Mouse (Mus musculus): Measurements from ENCODE around the gene Myo5c.
"Not testable (repeated sequence)": the region's sequence is repeated elsewhere in the genome, so short reads cannot be mapped to it uniquely, and the experiment has no call there.

Myo5c gene

DNA sequence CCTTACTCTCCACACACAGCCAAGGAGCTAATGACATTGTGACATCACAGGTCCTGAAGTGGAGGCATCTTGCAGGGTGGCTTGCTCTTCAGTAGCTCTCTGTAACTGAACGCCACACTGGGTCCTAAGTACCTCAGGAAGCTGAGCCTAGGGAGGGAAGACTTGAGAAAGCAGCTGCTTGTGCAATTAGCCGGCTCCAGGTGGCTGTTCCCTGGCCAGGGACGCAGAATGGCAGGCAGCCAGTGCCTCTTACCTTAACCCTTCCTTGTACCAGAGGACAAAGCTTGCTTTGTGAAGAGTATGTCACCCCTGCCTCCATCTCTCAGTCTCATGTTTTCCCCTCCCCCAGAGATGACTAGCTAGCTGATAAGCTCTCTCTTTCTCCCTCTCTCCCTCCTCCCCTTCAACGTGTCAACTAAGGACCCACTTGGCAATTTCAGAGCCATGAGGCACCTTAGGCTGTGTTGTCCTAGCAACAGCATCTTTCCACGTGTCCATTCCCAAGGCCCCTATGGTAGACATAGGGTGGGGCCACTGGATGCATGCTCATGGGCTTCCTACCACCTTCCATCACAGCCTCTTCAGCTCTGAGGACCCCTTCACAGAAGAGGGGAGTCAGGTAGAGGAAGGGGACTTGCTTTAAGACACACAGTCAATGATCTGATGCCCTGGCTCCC, 12.0 kb downstream of the Myo5c start:
- DNase-seq (ENCODE audit: low spot score in 2 of 2), result no peak

DNA sequence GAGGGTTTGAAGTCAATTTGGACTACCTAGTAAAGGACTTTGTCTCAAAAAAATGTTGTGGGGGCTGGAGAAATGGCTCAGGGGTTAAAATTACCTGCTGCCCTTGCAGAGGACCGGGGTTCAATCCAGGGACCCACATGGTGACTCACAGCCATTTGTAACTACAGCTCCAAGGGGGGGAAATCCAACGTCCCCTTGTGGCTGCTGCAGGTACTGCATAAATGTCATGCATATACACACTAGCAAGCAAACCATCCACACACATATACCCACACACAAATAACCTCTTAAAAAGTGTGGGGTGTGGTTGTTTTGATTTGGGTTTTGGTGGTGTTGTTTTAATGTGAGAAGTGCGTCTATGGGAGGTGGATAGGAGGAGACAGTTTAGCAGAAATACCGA, 12.7 kb downstream of the Myo5c start:
- no peak for DNase-seq (ENCODE audit: low spot score in 2 of 2)

DNA sequence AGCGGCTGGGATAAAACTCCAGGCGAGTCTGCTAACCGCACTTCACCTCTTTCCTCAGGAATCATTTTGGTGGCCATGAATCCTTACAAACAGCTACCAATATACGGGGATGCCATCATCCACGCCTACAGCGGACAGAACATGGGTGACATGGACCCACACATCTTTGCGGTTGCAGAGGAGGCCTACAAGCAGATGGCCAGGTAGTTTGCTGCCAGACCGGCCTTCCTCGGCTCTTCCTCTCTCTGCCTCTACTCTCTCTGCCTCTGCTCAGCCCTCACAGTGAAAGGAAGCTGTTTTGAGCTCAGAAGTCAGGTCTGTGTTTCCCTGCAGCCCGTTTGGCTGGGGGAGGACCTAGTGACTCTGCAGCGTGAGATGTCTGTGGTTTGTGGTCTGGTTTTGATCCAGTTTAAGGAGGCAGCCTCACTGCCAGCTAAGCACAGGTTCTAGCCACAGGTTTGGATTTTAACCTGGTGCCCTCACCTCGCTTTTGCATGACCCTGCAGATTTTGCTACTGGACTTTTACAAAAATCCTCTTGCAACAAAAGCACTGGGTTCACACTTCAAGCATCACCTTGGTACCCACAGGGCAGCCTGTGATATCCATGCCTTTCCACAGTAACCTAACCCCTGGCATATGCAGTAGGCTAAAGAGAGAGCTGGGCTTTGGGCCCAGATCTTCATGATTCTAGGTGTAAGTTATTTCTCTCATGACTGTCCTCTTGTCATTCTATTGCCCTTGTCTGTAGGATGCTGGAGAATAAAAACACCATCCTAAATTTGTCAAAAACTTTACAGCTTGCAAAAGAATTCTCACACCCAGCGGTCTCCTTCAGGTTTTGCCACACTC, 14.5 kb downstream of the Myo5c start:
- no peak for DNase-seq (ENCODE audit: low spot score in 2 of 2)

DNA sequence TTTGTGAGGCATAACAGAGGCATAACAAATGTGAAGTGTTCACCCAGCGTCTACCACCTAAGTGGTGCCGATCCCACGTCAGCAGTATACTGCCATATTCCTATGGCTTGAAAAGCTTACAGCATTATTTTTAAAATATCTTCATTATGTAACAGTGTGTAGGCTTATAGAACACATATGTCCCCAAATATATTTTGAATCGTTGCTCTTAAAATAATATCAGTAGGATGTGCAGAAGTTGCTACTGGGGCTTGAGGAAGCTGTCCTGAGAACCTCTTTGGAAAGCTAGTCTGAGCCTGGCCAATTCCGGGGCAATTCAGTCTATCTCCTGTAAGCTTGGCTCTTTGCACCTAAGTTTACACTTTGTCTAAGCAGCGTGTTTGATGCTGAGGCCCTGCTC, 16.1 kb downstream of the Myo5c start:
- no peak for DNase-seq (ENCODE audit: low spot score in 2 of 2)

DNA sequence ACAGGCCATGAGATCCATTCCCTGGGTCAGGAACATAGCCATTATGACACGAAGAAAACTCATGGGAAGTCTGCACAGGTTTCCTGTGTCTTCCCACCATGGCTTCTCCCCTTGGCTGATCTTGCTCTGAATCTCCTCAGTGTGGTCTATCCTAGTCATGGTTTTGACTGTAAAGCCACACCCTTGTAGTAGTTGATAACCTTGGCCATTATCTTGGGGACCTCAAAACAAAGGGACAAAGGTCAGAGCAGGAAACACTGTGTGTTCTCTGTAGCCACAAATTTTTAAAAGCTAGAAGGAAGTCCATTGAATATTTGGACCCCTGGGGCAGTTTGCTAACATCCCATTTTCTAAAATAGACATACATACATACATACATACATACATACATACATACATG, 16.5 kb downstream of the Myo5c start:
- DNase-seq (ENCODE audit: low spot score in 2 of 2), result no peak

DNA sequence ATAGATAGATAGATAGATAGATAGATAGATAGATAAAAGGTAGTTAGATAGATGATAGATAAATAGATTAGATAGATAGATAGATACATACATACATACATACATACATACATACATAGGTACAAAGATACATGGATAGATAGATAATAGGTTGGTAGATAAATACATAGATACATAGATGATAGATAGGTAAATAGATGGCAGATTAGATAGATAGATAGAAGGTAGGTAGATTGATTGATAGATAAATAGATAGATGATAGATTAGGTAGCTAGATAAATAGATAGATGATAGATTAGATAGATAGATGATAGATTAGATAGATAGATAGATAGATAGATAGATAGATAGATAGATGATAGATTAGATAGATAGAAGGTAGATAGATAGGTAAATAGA, 17.1 kb downstream of the Myo5c start:
- no peak for DNase-seq (ENCODE audit: low spot score in 2 of 2)

DNA sequence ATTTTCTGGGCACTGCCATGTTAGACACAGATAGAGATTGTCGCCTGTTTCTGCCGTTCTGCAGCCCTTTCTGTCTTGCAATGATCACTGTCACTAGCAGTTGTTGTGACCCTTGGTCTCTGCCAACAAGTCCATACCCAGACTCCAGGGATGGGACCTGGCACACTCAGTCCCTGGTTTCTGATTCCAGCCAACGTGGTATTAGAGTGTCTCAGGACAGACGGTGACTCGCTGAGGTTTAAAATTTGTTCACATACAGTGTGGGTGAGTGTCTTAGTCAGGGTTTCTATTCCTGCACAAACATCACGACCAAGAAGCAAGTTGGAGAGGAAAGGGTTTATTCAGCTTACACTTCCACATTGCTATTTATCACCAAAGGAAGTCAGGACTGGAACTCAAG, 21.3 kb downstream of the Myo5c start:
- DNase-seq (ENCODE audit: low spot score in 2 of 2), result not testable (repeated sequence)

DNA sequence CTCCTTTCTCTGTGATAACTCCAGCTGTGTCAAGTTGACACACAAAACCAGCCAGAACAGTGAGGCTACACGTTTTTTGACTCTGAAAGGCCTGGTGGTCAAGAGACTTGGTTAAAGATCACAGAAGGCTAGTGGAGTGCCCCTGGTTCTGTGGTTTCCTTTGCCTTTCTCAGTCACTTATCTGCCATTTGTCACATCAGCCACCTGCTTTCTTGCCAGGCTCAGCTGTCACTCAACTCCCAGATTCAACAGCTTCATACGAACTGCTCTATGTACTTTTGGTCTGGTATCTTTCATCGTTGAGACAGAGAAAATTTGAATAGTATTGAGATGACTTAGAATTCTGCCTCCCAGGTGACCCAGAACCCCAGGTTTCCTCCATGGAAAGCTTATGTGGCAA, 21.9 kb downstream of the Myo5c start:
- no peak for DNase-seq (ENCODE audit: low spot score in 2 of 2)

DNA sequence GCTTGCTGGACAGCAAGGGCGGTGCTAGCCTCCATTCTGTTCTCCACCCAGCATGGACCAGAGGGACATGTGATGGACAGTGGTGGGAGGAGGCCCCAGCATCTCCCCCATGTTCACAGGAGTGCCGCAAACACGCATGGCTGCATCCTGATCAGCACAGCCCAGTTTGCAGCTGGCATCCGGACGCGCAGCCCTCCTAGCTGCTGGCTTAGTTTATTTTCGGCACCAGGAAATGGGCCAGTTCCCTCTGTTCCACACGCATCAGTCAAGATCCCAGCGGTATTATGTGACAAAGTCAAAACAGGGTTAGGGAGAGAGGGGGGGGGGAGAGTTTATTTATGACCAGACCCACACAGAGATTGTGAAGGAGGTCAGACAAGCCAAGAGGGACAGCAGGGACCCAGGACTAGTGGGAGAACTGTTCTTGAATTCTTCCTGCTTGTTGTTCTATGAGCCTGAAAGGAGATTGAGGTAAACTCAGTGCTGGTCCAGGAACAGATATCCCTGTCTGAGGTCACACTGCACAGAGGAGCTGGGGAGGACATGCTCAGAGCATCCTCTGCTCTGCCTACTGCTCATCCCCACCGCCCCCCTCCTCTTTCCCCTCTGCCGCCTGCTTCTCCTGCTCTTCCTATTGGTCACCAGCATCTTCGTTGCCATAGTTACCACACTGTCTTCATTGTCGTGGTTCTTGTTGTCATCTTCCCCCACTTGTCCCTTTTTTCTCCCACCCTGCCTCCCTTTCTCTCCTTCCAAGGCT, 22.6 kb downstream of the Myo5c start:
- no peak for DNase-seq (ENCODE audit: low spot score in 2 of 2)

DNA sequence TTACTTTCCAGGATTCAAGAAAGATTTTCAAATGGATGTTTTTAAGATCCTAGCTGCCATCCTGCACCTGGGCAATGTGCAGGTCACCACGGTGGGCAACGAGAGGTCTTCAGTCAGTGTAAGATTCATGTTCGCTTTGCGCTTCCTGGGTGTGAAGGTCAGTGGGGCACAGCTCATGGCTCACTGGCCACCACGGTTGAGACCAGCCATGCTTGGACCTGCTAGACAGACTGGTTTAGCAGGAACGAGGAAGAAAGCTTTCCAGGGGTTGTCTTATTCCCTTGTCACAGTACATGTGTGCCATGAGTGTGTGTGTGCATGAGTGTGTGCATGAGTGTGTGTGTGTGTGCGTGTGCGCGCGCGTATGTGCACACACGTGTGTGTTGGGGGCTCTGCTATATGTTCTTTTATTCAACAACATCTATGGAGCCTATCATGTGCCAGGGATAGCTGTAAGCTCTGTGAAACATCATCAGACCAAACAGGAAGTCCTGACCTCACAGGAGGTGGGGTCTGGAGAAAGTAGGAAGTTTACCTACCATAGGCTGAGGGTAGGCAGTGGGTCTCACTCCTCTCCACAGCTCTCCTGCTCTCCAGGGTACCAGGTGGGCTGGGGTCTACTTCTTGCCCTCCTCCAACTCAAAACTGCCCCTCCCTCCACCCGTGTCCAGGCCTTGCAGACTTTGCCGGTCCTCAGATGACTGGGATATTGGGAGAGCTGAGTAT, 24.2 kb downstream of the Myo5c start:
- DNase-seq (ENCODE audit: low spot score in 2 of 2), result no peak

DNA sequence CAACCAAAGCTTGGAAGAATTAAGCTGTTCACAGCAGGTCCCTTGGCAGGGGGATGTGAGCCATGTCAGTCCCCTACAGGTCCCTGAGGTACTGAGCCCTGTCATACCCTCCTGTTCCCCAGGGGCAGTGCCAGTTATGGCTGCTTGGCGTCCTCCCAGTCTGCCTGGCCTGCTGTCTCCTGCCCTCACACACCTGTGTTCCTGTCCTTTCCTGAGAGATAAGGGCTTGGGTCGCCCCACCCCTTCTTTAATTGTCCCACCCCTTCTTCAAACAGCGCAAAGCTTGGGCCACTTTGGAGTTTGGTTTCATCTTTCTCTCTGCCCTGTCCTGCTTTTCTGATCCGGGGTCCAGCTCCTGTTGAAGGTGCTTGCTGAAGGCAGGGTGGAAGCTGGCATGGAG, 27.0 kb downstream of the Myo5c start:
- no peak for DNase-seq (ENCODE audit: low spot score in 2 of 2)

DNA sequence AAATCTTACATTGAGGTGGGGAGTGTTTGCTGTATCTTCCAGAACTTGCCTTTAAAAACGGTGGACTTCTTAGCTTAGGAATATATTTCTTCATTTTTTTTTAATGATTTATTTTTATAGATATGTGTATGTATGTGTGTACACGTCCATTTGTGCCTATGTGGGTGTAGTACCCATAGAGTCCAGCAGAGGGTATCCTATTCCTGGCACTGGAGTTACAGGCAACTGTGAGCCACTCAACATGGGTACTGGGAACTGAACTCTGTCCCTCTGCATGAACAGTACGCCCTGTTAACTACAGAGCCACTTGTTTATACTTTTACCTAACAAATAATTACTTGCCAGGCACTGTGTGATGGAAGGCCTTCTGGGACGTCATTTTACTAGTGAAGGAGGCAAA, 27.8 kb downstream of the Myo5c start:
- DNase-seq (ENCODE audit: low spot score in 2 of 2), result no peak

DNA sequence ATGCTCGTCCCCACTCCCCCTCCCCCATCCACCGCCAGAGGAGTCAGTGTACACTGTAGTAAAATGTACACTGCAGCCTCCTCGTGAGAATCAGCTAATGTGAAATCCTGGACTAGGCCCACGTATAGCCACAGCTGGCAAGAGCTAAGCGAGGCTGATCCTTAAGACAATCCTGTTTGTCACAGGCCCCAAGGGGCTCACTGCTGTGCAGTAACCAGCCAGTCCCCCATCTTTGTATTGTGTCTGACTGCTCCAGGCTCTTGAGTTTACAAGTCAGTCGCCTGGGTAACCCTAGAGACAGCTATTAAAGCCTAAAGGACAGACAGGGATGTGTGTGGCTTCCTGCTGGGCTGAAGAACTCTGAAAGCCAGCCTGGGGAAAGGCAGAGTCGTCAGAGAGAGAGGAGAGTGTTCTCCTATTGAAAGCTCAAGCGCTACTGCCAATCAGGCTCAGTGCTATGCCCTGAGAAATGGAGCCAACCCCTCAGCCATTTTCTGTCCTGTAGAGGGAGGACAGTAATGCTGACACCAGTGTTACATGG, 29.6 kb downstream of the Myo5c start:
- DNase-seq (ENCODE audit: low spot score in 2 of 2), result no peak

DNA sequence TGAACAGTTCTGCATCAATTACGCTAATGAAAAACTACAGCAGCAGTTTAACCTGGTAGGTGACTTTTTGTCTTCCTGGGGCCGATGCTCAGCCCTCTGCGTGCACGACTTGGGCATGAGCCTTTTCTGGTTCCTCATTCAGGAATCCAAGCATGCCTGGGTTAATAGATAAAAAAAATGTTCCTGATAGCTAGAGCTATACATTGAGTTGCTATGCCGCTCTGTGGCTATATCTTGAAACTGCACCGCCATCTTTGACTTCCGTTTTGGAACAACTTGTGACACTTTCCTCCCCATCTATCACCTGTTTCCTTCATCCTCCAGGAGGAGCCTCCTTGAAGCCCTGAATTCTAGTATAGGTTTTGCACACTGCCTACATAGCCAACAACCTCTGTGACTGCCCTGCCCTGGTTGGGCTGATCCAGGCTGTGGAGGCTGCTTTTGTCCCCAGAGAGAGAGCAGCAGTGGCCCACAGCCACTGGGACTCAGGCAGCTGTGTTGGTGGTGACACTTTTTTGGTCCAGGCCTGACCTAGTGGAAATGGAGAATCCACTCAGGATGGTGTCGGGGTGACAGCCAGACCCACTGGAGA, 30.5 kb downstream of the Myo5c start:
- no peak for DNase-seq (ENCODE audit: low spot score in 2 of 2)

DNA sequence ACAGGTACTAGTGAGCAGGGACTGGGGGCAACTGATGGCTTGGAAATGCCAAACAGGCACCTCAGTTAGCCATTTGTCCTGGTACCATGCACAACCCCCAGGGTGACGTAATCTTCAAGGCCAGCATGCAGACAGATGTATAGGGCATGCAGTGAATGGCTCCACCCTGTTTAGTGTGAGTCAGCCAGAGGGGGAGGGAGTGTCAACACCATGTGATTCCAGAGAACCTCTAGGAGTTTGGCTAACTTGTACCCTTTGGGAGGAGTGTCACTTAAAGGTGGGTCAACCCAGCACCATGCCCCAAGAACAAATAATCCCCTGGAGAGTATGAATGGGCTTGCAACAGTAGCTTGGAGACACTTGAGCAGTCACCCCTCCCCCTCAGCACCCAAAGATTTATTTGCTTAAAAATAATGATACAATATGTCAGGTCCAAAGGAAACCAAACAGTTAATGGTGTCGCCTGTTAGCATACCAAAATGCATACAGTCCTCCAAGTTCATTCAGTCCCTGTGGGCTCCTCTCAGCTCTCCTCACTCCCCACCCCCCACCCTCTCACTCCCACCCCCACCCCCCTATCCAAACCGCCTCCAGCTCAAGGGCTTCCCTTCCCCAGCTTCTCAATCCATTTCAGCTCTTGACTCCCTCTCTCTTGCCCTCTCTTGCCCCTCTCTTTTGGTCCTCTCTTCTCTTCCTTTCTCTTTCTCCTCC, 32.3 kb downstream of the Myo5c start:
- no peak for DNase-seq (ENCODE audit: low spot score in 2 of 2)

DNA sequence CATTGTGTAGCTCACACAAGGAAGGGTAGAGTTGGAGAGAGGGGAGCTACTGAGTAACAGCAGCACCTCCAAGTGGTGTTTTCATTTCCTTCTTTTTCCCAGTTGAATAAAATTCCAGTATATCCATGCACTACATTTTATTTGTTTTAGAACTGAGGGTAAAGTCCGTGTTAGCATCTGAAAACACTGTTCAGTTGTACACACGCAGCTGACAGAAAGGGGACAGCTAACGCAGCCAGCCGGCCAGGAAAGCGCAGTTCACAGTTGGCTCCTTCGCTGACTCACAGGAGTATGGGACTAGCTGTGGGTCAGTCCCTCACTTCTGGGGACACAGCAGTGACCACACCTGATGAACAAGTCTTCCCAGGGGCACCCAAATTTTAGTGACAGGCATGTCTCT, 35.3 kb downstream of the Myo5c start:
- no peak for DNase-seq (ENCODE audit: low spot score in 2 of 2)

DNA sequence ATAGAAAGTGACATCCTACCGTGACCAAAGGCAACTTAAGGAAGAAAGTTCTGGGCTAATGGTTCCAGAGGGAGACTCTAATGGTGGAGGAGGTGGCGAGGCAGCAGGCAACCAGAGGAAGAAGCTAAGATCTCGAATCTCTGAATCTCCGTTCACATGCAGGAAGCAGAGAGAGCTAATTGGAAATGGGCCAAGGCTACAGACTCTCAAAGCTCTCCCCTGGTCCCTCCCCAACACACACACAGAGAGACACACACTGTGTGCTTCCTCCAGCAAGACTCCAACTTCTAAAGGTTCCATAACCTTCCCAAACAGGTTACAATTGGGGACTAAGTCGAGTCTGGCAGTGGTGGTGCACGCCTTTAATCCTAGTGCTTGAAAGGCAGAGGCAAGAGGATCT, 38.6 kb downstream of the Myo5c start:
- DNase-seq (ENCODE audit: low spot score in 2 of 2), result no peak

DNA sequence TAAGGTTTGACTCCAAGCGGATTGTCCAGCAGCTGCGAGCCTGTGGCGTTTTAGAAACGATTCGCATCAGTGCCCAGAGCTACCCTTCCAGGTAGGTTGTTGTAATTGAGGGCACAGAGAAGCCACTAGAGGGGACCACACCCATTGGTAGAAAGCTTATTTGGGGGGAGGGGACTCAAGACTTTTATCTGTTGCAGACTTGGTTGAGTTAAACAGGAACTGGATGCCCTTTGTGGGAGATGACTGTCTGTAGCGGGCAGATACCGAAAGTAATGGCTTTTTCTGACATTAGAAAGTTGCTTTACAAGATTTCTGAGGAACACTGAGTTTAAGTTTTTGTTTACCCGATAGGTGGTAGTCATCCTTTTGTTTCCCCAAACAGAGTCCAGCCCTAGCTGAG, 39.7 kb downstream of the Myo5c start:
- no peak for DNase-seq (ENCODE audit: low spot score in 2 of 2)

DNA sequence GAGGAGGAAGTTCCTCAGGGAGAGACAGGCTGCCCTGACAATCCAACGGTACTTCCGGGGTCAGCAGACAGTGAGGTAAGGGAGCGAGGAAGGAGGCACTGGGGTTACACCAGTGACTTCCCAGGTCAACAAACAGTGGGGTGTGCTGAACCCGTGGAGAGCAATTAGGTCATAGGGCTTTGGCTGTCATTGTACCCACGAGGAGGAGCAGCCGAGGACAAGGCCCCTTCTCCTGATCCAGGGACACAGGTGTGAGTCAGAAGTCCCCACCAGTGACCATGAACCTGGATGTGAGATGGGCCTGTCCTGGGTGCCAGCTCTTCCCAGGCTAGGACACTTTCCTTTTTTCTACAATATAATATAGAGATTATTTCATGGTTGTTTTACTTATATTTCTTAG, 41.8 kb downstream of the Myo5c start:
- no peak for DNase-seq (ENCODE audit: low spot score in 2 of 2)

DNA sequence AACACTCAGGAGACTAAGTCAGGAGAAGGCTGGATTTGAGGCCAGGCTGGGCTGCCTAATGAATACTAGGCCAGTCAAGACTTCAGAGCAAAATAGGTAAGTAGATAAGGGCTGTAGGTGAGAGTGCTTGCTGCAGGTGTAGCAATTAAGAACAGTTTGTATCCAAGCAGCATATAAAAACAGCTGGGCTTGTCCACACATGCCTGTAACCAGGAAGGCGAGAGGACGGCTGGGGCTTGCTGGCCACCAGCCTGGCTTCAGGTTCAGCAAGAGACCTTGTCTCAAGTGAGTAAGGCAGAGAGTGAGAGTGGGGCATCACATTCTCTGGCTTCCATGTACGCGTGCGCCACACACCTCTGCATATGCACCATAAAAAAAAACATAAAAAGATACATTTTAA, 42.7 kb downstream of the Myo5c start:
- DNase-seq (ENCODE audit: low spot score in 2 of 2), result no peak

DNA sequence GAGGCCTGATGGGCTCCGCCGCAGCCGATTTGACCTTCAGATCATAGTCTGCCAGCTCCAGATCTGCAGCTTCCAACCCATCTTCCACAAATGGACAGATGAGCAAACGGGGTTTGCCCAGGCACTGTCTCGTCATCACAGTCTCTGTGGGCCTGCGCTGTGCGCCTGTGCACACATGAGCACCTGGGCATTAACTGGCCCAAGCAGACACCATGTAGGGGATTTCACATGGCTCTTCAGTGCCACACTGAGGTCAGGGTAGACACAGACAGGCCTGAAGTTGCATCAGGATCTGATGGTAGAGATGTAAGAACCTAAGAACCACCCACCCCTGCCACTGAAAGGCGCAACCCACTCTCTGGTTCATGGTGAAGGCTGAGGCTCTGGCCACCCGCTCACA, 43.2 kb downstream of the Myo5c start:
- no peak for DNase-seq (ENCODE audit: low spot score in 2 of 2)

All from spleen, postnatal 4 days (tissue).